Mouse (Mus musculus) CH12.LX (cell line): ENCODE results near the gene Fastk. TPM values are rescaled to one million over a fixed set of nuclear protein-coding genes. Genes with fewer than 3 reads are reported as not detected.
A peak's percentile ranks its signal among the peaks of the same experiment; 100 is the strongest.

Experiments
- DNase-seq: peaks from one replicate; pipeline ENCODE4 v3.0.0-alpha.2; 2013; ENCODE audit errors: extremely low read depth
- H3K27ac ChIP-seq: 2 replicates; pipeline ENCODE4 v1.5.1; 2012; ENCODE audit warnings: low read depth, mild to moderate bottlenecking, control low read depth, moderate library complexity; ENCODE audit not compliant: insufficient read depth
- H3K27me3 ChIP-seq: replicated peaks from 2 replicates; pipeline ENCODE3; 2012; ENCODE audit warnings: inconsistent platforms
- H3K36me3 ChIP-seq, 2 experiments: replicated peaks in 1 of 2; 2 replicates each; pipeline versions ENCODE3 to v1.6.1; 2012; ENCODE audit warnings: inconsistent platforms in 1 of 2, low read length in 1 of 2, mild to moderate bottlenecking in 1 of 2, mixed read lengths in 1 of 2, moderate library complexity in 1 of 2; ENCODE audit not compliant: control insufficient read depth in 1 of 2, insufficient read depth in 1 of 2
- H3K4me1 ChIP-seq, 2 experiments: 2 replicates each; pipeline ENCODE4 v1.6.1; 2012; ENCODE audit warnings: inconsistent platforms in 1 of 2, moderate library complexity in 1 of 2; ENCODE audit not compliant: insufficient read depth in 2 of 2, control insufficient read depth in 1 of 2
- H3K4me2 ChIP-seq: 2 replicates; pipeline ENCODE4 v1.6.1; 2012; ENCODE audit warnings: low read depth, mild to moderate bottlenecking, control low read depth; ENCODE audit not compliant: poor library complexity, insufficient read depth, severe bottlenecking
- H3K4me3 ChIP-seq, 3 experiments: fragments of 150-350 bp in 1 of 3; sonication (generic) in 1 of 3; replicated peaks in 1 of 3; 2 replicates each; pipeline versions ENCODE3 to v1.5.1; 2011 to 2012; ENCODE audit warnings: low read depth in 2 of 3, low read length in 2 of 3, mild to moderate bottlenecking in 2 of 3, moderate library complexity in 2 of 3, control low read depth in 1 of 3, improper control_type of control experiment in 1 of 3, inconsistent platforms in 1 of 3, mixed read lengths in 1 of 3; ENCODE audit not compliant: poor library complexity in 1 of 3
- H3K79me2 ChIP-seq: replicated peaks from 2 replicates; pipeline ENCODE4 v1.6.1; 2012; ENCODE audit warnings: mild to moderate bottlenecking, moderate library complexity; ENCODE audit not compliant: control insufficient read depth, poor library complexity, insufficient read depth, severe bottlenecking; ENCODE audit errors: extremely low read depth
- H3K9ac ChIP-seq: 2 replicates; pipeline ENCODE4 v1.6.1; 2012; ENCODE audit warnings: low read depth, mild to moderate bottlenecking, control low read depth, moderate library complexity; ENCODE audit not compliant: insufficient read depth
- H3K9me3 ChIP-seq: replicated peaks from 2 replicates; pipeline ENCODE3; 2012; ENCODE audit warnings: low read length, inconsistent platforms, mixed read lengths
- CTCF ChIP-seq, 2 experiments: IDR thresholded peaks in 1 of 2; conservative IDR thresholded peaks in 1 of 2; 2 replicates each; pipeline ENCODE4 v1.5.1; 2011 to 2012; ENCODE audit warnings: low read depth in 2 of 2, low read length in 2 of 2, improper control_type of control experiment in 1 of 2, inconsistent platforms in 1 of 2, mild to moderate bottlenecking in 1 of 2, moderate library complexity in 1 of 2
- ELF1 ChIP-seq: IDR thresholded peaks from 2 replicates; pipeline ENCODE4 v1.6.1; 2014; ENCODE audit warnings: low read depth, mild to moderate bottlenecking, inconsistent platforms, low read length, improper control_type of control experiment
- ETS1 ChIP-seq: conservative IDR thresholded peaks from 2 replicates; pipeline ENCODE4 v1.6.1; 2012; ENCODE audit warnings: low read depth, mild to moderate bottlenecking, inconsistent platforms, low read length, improper control_type of control experiment, moderate library complexity
- HCFC1 ChIP-seq: IDR thresholded peaks from 2 replicates; pipeline ENCODE4 v1.6.1; 2012; ENCODE audit warnings: low read depth, mild to moderate bottlenecking, inconsistent platforms, low read length, improper control_type of control experiment
- IRF4 ChIP-seq: IDR thresholded peaks from 2 replicates; pipeline ENCODE4 v1.6.1; 2014; ENCODE audit warnings: low read depth, mild to moderate bottlenecking, inconsistent platforms, low read length, improper control_type of control experiment
- JUN ChIP-seq: IDR thresholded peaks from 2 replicates; pipeline ENCODE4 v1.6.1; 2011; ENCODE audit warnings: low read depth, mild to moderate bottlenecking, low read length, improper control_type of control experiment, moderate library complexity; ENCODE audit not compliant: insufficient read depth
- KAT2A ChIP-seq: IDR thresholded peaks from 2 replicates; pipeline ENCODE4 v1.6.1; 2012; ENCODE audit warnings: low read length, improper control_type of control experiment, inconsistent platforms; ENCODE audit not compliant: insufficient replicate concordance
- MAFK ChIP-seq: IDR thresholded peaks from 2 replicates; pipeline ENCODE4 v1.6.1; 2011; ENCODE audit warnings: low read length, improper control_type of control experiment; ENCODE audit not compliant: insufficient replicate concordance
- MEF2A ChIP-seq: IDR thresholded peaks from 2 replicates; pipeline ENCODE4 v1.6.1; 2014; ENCODE audit warnings: low read depth, mild to moderate bottlenecking, inconsistent platforms, low read length, improper control_type of control experiment, borderline replicate concordance
- MYC ChIP-seq: IDR thresholded peaks from 2 replicates; pipeline ENCODE4 v1.6.1; 2011; ENCODE audit warnings: low read depth, mild to moderate bottlenecking, improper control_type of control experiment, low read length
- NELFE ChIP-seq: IDR thresholded peaks from 2 replicates; pipeline ENCODE4 v1.6.1; 2011; ENCODE audit warnings: low read depth, low read length, improper control_type of control experiment
- RAD21 ChIP-seq: IDR thresholded peaks from 2 replicates; pipeline ENCODE4 v1.6.1; 2011; ENCODE audit warnings: low read depth, mild to moderate bottlenecking, low read length, improper control_type of control experiment, moderate library complexity
- RCOR1 ChIP-seq: conservative IDR thresholded peaks from 2 replicates; pipeline ENCODE4 v1.6.1; 2012; ENCODE audit warnings: low read depth, mild to moderate bottlenecking, inconsistent platforms, low read length, improper control_type of control experiment
- SMC3 ChIP-seq: IDR thresholded peaks from 2 replicates; pipeline ENCODE4 v1.6.1; 2011; ENCODE audit warnings: low read depth, low read length, improper control_type of control experiment
- USF1 ChIP-seq: IDR thresholded peaks from 2 replicates; pipeline ENCODE4 v1.6.1; 2014; ENCODE audit warnings: low read depth, mild to moderate bottlenecking, inconsistent platforms, low read length, improper control_type of control experiment
- ZC3H11A ChIP-seq: IDR thresholded peaks from 2 replicates; pipeline ENCODE4 v1.6.1; 2012; ENCODE audit warnings: low read depth, mild to moderate bottlenecking, inconsistent platforms, low read length, improper control_type of control experiment
- ZKSCAN1 ChIP-seq: IDR thresholded peaks from 2 replicates; pipeline ENCODE4 v1.6.1; 2012; ENCODE audit warnings: low read depth, inconsistent platforms, low read length, improper control_type of control experiment, borderline replicate concordance
- ZMIZ1 ChIP-seq: IDR thresholded peaks from 2 replicates; pipeline ENCODE4 v1.6.1; 2012; ENCODE audit warnings: low read depth, mild to moderate bottlenecking, inconsistent platforms, low read length, improper control_type of control experiment
- dilution Hi-C: fragments of 300-500 bp; cut with MboI; formaldehyde crosslinking; loops from 2 replicates; pipeline ENCODE4 v1.14.3; 2020; ENCODE audit warnings: low sequenced_read_pairs; ENCODE audit not compliant: extremely low pct_unique_long_range_greater_than_20kb, extremely low pct_ligation_motif_present
- in situ Hi-C: fragments of 300-500 bp; cut with MboI; formaldehyde crosslinking; loops from 3 replicates; pipeline ENCODE4 v1.14.3; 2019; ENCODE audit warnings: low sequenced_read_pairs, low pct_ligation_motif_present, low pct_unique_long_range_greater_than_20kb, mixed read lengths
- polyA plus RNA-seq: library from polyadenylated mRNA; unstranded; fragments of >175 nt; gene quantifications from 2 replicates; pipeline ENCODE4 v1.2.1, GENCODE M21; 2012; ENCODE audit warnings: low read depth; ENCODE audit not compliant: insufficient read length
- total RNA-seq, 2 experiments: library from RNA; depleted of rRNA; stranded (reverse); fragments of 300-350 nt in 1 of 2; fragments of >200 nt in 1 of 2; gene quantifications; 2 replicates each; pipeline ENCODE4 v1.2.3; 2012 to 2014

Fastk gene
- total and polyA plus RNA-seq, 3 experiments: 44.8 to 88.0 (median 61.4) TPM

DNA sequence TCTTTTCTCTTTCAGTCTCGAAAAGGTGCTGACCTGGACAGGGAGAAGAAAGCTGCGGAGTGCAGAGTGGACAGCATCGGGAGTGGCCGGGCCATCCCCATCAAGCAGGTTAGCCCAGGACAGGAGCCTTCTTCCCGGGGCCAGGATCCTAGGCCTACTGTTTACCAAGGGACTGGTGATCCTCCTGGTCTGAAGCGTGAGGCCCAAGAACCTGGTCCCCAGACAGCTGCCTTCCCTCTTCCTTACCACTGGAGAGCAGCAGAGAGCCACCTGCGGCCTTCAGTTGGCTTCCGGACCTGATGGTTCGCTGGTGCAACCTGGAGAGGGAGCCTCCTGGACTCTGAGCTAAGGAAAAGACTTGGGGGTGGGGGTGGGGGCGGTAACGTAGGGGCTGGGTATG lies 38.2 kb upstream of the Fastk start:
- Histone ChIP-seq H3K9ac (no peak overlapping the region), H3K4me2 (no peak overlapping the region)
- dilution Hi-C loops: no loop called here

DNA sequence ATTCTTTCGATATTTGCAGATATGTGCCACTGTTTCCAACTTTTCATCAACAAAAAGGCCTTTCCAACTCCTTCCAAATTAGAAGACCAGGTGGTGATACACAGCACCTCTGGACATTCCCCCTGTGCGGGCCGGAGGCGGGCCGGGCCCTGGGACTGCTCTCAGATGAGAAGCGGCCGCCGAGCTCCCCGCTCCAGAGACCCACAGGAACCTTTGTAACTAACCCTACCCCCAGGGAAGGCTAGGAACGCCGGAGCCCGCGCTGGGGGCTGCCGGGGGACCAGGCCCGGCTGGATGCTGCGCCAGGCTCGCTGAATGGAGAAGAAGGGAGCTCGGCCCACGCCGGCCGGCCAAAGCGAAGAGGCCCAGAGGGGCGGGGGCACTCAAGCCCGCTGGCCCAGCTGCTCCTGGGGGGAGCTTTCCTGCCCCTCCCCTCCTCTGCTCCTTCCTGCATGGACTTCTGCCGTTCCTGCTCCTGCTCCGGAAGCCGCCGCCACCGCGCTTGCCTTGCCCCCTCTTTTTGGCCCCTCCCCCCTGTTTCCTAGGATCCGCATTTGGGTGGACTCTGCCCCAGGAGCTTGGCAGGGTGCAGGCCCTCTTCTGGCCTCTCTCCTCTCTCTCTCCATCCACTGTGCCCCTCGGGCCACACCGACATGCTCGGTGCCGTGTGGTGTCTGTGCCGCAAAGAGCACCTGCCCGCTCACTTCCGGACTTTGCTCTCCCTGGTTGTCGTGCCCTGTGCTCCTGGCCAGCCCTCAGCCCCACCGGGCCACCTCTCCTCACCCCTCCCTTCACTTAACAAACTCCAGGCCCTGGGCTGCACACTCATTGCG lies 37.4 kb upstream of the Fastk start:
- dilution Hi-C loops: no loop called here
- H3K27ac ChIP-seq: no peak overlapping the region

More for the DNA sequence above, 38.2 kb upstream of the Fastk start:
- no peaks in the 10 kb centered on the region for H3K4me1 ChIP-seq
- H3K27ac ChIP-seq: no peak overlapping the region
- no peak overlapping the region for H3K4me3 ChIP-seq
- in situ Hi-C loops: no loop called here
- H3K27me3 ChIP-seq: no peaks in the 10 kb centered on the region
- peaks cover 57 to 97% of the 10 kb centered on the region in 2 experiments for H3K36me3 ChIP-seq
- H3K79me2 ChIP-seq: no peaks in the 10 kb centered on the region
- no peaks in the 10 kb centered on the region for H3K9me3 ChIP-seq
- TF ChIP-seq ETS1 (no peak), SMC3 (peak; percentile 47), CTCF (conservative IDR thresholded peaks at IDR 0.05 in 1 of 2, IDR thresholded peaks at IDR 0.05 in 1 of 2; ENCODE audit: low read depth in 2 of 2, low read length in 2 of 2) (peak in 1 of 2 experiments; percentile 82; a peak in 2 of 4 replicates), MAFK (no peak), JUN (no peak), ELF1 (peak; percentile 44), IRF4 (no peak), MYC (0 out of 2 replicates have a peak, but pooled peaks have one; percentile 11), RAD21 (peak; percentile 58)
- DNase-seq: peak; percentile 66

DNA sequence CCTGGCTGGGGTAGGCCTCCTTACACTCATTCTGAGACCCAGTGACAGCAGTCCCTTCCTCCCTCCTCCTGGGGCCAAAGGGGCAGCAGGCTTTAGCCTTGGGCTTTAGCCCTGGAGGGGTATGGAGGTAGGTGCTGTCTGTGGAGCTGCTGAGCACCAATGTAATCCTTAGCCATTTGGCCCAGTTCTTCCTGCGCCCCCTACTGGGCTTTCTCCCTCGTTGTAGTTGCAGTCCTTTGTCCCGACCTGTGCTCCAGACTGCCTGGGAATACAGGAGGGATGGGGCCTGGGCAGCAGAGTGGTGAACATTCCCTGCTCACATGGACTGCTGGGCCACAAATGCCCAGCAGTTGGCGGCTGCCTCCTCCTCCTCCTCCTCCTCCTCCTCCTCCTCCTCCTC lies 36.6 kb upstream of the Fastk start:
- H3K79me2 ChIP-seq: no peaks in the 10 kb centered on the region
- no peak overlapping the region for H3K27ac ChIP-seq
- peak; percentile 40 for DNase-seq
- H3K4me3 ChIP-seq: no peak overlapping the region
- H3K27me3 ChIP-seq: no peaks in the 10 kb centered on the region
- H3K36me3 ChIP-seq: peaks cover 58 to 97% of the 10 kb centered on the region in 2 experiments
- H3K9me3 ChIP-seq: no peaks in the 10 kb centered on the region
- dilution Hi-C loops: no loop called here
- no peak overlapping the region for H3K9ac ChIP-seq
- H3K4me1 ChIP-seq: no peaks in the 10 kb centered on the region
- TF ChIP-seq HCFC1 (no peak), MAFK (no peak), ZKSCAN1 (no peak), CTCF (conservative IDR thresholded peaks at IDR 0.05 in 1 of 2, IDR thresholded peaks at IDR 0.05 in 1 of 2; ENCODE audit: low read depth in 2 of 2, low read length in 2 of 2) (peak; percentile 37 to 58; a peak in 3 of 4 replicates), ZC3H11A (no peak)
- no peak overlapping the region for H3K4me2 ChIP-seq
- in situ Hi-C loops: no loop called here

More for the DNA sequence above, 37.4 kb upstream of the Fastk start:
- H3K36me3 ChIP-seq: peaks cover 57 to 97% of the 10 kb centered on the region in 2 experiments
- H3K9me3 ChIP-seq: no peaks in the 10 kb centered on the region
- no peak overlapping the region for H3K4me2 ChIP-seq
- no peaks in the 10 kb centered on the region for H3K4me1 ChIP-seq
- no peaks in the 10 kb centered on the region for H3K27me3 ChIP-seq
- H3K9ac ChIP-seq: no peak overlapping the region
- DNase-seq: no peak
- in situ Hi-C loops: no loop called here
- H3K4me3 ChIP-seq: no peak overlapping the region
- no peak for TF ChIP-seq USF1
- TF ChIP-seq KAT2A: no peak
- TF ChIP-seq RCOR1: no peak
- TF ChIP-seq NELFE: no peak
- no peak for TF ChIP-seq ZMIZ1
- TF ChIP-seq MEF2A: no peak
- no peaks in the 10 kb centered on the region for H3K79me2 ChIP-seq
